Comparison of ENCODE assay signal across 1 mouse cellular context in the genomic region with DNA sequence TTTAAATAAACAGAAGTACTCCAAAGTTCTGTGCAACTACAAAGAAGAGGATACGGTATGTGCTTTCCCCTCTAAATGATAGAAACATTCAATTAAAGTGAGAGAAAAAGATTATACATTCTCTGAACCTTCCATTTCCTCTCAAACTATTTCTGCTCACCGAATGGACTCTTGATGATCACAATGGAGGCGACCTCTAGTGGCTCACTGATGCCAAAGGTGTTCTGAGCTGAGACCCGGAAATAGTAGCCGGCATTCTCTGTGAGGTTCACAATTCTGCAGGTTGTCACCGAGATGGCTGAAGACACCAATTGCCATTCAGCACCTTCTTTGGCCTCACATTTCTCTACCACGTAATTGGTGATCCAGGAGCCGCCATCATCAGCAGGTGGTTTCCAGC.
TF ChIP-seq lines count a peak whose summit lies in the region.

No protein-coding gene starts in this region.

TF ChIP-seq in CH12.LX, 34 proteins besides CTCF, POLR2A, EP300 and RAD21 (continued from another document):
- no peak for TF ChIP-seq GABPA (IDR thresholded peaks at IDR 0.05; ENCODE audit: insufficient replicate concordance, low read depth, low read length)
TF ChIP-seq in CH12.LX: peak in this region for 0.
